Mouse (Mus musculus): ENCODE data around the gene Dyrk4. TPM values are rescaled to one million over a fixed set of nuclear protein-coding genes. Genes with fewer than 3 reads are reported as not detected.
A peak's percentile ranks its signal among the peaks of the same experiment; 100 is the strongest.

Dyrk4 gene
- not detected for total RNA-seq (2021)

- peak; percentile 37 to 55 for DNase-seq
- intact Hi-C loops (cut with DNase I): no loop called here
These were observed at the start of gene Dyrk4 for GRCm38 (mm10) chr6:126921111-126921881. Dyrk4 (minus strand) TSS chr6:126921839.

- intact Hi-C loops (cut with DNase I): no loop called here
- peak; percentile 48 for DNase-seq
These were observed 44.8 kb upstream of the Dyrk4 start for GRCm38 (mm10) chr6:126966241-126967026.

DNA sequence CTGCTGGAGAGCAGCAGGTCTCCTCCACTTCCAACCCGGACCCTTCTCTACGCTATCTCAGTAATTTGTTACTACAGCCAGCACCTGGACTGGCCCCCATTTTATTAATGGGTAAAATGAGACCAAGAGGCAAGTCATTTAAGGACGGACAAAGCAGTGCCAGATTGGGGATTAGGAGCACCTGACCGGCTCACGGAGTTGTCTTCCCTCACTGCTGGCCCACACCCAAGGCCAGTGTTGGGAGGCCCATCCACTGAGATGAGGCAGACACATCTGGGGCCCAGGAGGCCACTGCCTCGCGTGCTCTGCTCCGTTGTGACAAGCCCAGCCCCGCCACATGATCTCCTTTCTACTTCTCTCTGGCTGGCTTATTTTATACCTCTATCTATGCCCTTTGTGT is 41.8 kb upstream of the Dyrk4 start:
- DNase-seq: peak; percentile 36 to 55
- intact Hi-C loops (cut with DNase I): no loop called here

DNA sequence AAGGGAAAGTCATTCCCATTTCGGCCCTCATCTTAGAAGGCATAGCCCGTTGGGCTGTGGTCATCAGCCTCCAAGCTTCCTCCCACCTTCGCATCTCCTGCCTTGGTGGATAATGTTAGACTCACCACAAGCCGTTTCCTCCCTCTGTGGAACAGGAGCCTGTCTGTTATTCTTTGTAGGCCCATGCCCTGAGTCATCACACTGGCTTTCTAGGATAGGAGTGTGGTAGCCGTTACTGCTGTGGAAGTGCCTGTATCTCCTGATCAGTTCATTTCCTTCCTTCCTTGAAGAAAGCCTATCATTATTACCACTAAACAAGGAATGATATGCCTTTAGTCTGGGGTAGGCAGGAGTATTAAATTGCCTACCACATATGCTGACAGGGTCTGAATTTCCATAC is 41.1 kb upstream of the Dyrk4 start:
- DNase-seq: no peak
- intact Hi-C loops (cut with DNase I): no loop called here

- intact Hi-C loops (cut with DNase I): no loop called here
- DNase-seq: peak; percentile 35 to 55
These were observed 39.9 kb upstream of the Dyrk4 start for GRCm38 (mm10) chr6:126961371-126962018.

- intact Hi-C loops (cut with DNase I): loop anchor here (1.0 to 2.0 kb wide), 3 partner anchors 79 to 489 kb away; no protein-coding TSS in a partner anchor
- peak; percentile 74 to 91 for DNase-seq
These were observed 34.1 kb upstream of the Dyrk4 start for GRCm38 (mm10) chr6:126955734-126956133.

GRCm38 (mm10) chr6:126948336-126948735 is 26.7 kb upstream of the Dyrk4 start:
- no peak for DNase-seq
- intact Hi-C loops (cut with DNase I): loop anchor here (5.0 kb wide), 3 partner anchors 174 to 434 kb away; no protein-coding TSS in a partner anchor

- peak in 1 of 2 experiments; percentile 9 for DNase-seq
- intact Hi-C loops (cut with DNase I): loop anchor here (2.0 kb wide), 1 partner anchor 148 kb away; no protein-coding TSS in a partner anchor
These were observed 18.8 kb upstream of the Dyrk4 start for GRCm38 (mm10) chr6:126940451-126940850.

GRCm38 (mm10) chr6:126939487-126940171 is 18.0 kb upstream of the Dyrk4 start, which contains the start of the genes Rad51ap1 and D6Wsu163e:
Rad51ap1 (minus strand) TSS chr6:126939587.
D6Wsu163e (plus strand) TSS chr6:126939962.
- intact Hi-C loops (cut with DNase I): loop anchor here (2.0 to 5.0 kb wide), 3 partner anchors 92 to 513 kb away; partner anchors contain the start of gene Ndufa9
- DNase-seq: peak; percentile 97

DNA sequence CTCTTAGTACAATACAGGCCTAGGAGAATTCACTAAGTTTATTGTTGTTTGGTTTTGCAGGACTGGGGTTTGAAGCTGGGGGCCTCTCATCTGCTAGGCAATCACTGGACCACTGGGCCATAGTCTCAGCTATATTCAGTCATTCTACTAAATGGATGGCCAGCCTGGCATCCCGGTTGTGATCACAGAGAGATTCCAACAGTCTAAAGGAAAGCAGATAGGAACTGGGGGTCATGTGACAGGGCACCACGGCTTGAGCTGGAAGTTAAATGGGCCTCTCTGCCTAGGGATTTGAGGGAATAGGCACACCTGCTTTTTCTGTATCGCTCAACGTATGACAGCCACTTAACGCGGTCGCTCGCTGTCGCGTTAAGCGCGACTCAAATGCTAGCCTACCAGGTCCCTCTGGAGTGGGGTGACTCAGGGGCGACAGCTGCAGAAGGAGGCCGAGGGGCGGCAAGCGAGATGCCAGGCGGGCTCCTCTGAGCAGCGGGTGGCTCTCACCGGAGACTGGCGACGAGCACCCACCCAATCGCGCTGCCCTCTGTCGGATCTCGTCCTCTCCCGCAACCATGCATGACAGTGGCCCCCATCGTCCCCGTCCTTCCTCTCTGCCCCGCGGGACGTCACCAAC is 17.3 kb upstream of the Dyrk4 start:
- intact Hi-C loops (cut with DNase I): loop anchor here (5.0 kb wide), 2 partner anchors 92 to 513 kb away; partner anchors contain the start of gene Ndufa9

GRCm38 (mm10) chr6:126938047-126938446 is 16.4 kb upstream of the Dyrk4 start:
- no peak for DNase-seq
- intact Hi-C loops (cut with DNase I): loop anchor here (5.0 kb wide), 2 partner anchors 91 to 514 kb away; partner anchors contain the start of gene Ndufa9

More for the DNA sequence above, 17.3 kb upstream of the Dyrk4 start:
- DNase-seq: no peak

DNA sequence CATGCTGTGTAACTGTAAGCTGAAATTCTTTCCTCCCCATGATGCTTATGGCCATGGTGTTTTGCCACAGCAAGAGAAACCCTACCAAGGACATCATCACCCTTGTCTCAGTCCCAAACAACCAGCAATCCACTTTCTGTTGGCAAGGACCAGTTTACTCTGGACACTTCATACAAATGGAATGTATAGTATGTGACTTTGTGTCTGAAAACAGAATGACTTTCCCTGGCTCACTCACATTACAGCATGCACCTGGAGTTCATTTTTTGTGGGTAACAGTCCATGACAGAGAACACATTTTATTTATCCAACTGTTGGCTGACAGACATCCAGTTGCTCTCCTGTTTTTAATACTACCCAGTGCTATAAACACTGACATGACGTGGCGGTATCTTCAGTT is 11.3 kb upstream of the Dyrk4 start:
- intact Hi-C loops (cut with DNase I): no loop called here
- no peak for DNase-seq

- intact Hi-C loops (cut with DNase I): no loop called here
- DNase-seq: no peak
These were observed 6.7 kb downstream of the Dyrk4 start for GRCm38 (mm10) chr6:126914928-126915327.

- no peak for DNase-seq
- intact Hi-C loops (cut with DNase I): no loop called here
These were observed 10.9 kb downstream of the Dyrk4 start for GRCm38 (mm10) chr6:126910727-126911126.

GRCm38 (mm10) chr6:126907876-126908275 is 13.8 kb downstream of the Dyrk4 start:
- no peak for DNase-seq
- intact Hi-C loops (cut with DNase I): no loop called here

DNA sequence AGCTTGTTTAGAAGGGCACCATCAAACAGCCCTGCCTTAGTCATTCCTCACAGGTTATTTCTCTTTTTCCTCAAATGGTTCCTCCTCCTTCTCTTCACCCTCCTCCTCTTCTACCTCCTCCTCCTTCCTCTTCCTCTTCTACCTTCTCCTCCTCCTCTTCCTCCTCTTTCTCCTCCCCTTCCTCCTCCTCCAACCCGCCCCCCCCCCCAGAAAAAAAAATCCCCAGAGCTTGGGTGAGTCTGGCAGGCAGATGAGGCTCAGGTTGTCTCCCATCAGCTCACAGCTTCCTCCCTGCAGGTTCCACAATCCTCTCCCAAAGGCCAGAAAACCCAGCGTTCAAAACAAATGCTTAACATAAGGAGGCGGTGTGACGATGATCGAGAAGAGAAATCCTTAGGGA is 14.3 kb downstream of the Dyrk4 start:
- no peak for DNase-seq
- intact Hi-C loops (cut with DNase I): no loop called here

- DNase-seq: no peak
- intact Hi-C loops (cut with DNase I): no loop called here
These were observed 44.5 kb downstream of the Dyrk4 start for GRCm38 (mm10) chr6:126877118-126877517.

DNA sequence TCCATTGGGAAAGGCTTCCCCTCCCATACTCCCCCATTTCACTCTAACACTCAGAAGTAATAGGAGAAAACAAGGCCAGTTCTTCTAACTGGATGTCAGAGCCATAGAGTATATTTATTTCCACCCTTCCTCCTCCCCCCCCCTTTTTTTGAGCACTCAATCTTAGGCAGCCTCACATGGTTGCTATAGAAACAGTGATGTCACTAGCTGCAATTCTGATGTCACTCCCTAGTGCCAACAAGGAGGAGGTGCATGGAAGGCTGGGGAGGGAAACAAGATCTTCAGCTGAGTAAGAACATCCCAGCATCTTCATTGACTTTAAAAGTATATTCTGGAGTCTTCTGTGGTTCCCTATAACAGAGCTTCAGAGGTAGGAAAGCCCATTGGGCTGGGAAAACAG is 68.8 kb downstream of the Dyrk4 start, which contains the start of gene Akap3:
Akap3 (plus strand) TSS at position 218 of the 400 bp plus-strand sequence.
- intact Hi-C loops (cut with DNase I): no loop called here
- no peak for DNase-seq

Measured in heart, postnatal 10 days (tissue).